Mouse (Mus musculus) lung, embryonic 16.5 days (tissue): ENCODE data around the gene Brd3. TPM values are rescaled to one million over a fixed set of nuclear protein-coding genes. Genes with fewer than 3 reads are reported as not detected.
"Not testable (repeated sequence)": the region's sequence is repeated elsewhere in the genome, so short reads cannot be mapped to it uniquely, and the experiment has no call there.

Experiments used
- ATAC-seq: fragments of 200-750 bp; cut with Nextera tagmentation; 2 replicates; pipeline ENCODE4 v1.8.0; 2017; ENCODE audit warnings: low read depth, mild to moderate bottlenecking, moderate library complexity
- H3K27ac ChIP-seq: fragments of 300-500 bp; sonication (generic); 2 replicates; pipeline ENCODE4 v1.5.1; 2014; ENCODE audit warnings: mild to moderate bottlenecking, control low read depth, low read length
- H3K27me3 ChIP-seq: fragments of 300-500 bp; sonication (generic); 2 replicates; pipeline ENCODE4 v1.6.1; 2014; ENCODE audit warnings: low read depth, low read length, mixed read lengths; ENCODE audit not compliant: control insufficient read depth, insufficient read depth
- H3K36me3 ChIP-seq: fragments of 300-500 bp; sonication (generic); 2 replicates; pipeline ENCODE4 v1.6.1; 2014; ENCODE audit warnings: low read length; ENCODE audit not compliant: control insufficient read depth, insufficient read depth
- H3K4me1 ChIP-seq: fragments of 300-500 bp; sonication (generic); replicated peaks from 2 replicates; pipeline ENCODE4 v1.6.1; 2014; ENCODE audit warnings: low read length, mixed read lengths; ENCODE audit not compliant: control insufficient read depth, insufficient read depth
- H3K4me2 ChIP-seq: fragments of 300-500 bp; sonication (generic); 2 replicates; pipeline ENCODE4 v1.6.1; 2014; ENCODE audit warnings: low read depth, low read length, control low read depth
- H3K4me3 ChIP-seq: fragments of 300-500 bp; sonication (generic); 2 replicates; pipeline ENCODE4 v1.5.1; 2014; ENCODE audit warnings: mild to moderate bottlenecking, low read length, control low read depth
- H3K9ac ChIP-seq: fragments of 300-500 bp; sonication (generic); 2 replicates; pipeline ENCODE4 v1.6.1; 2014; ENCODE audit warnings: low read length, control low read depth
- H3K9me3 ChIP-seq: fragments of 300-500 bp; sonication (generic); 2 replicates; pipeline ENCODE4 v1.6.1; 2016; ENCODE audit warnings: low read length; ENCODE audit not compliant: control insufficient read depth
- WGBS: fragments of 180-500 bp; shearing (Covaris S2); extraction: QIAGEN DNeasy Blood & Tissue Kit; methylation state at CpG from one replicate; pipeline ENCODE4 v1.1.7; 2014; 5-methylcytosine and 5-hydroxymethylcytosine counted together
- polyA plus RNA-seq: library from polyadenylated mRNA; unstranded; fragments of >200 nt; fragmentation: Nextera tagmentation; extraction: Ambion mirVana; gene quantifications from 2 replicates; pipeline ENCODE4 v1.2.1, GENCODE M21; 2015

The Brd3 gene
- polyA plus RNA-seq = 84.9 and 99.0 TPM in 2 replicates

DNA sequence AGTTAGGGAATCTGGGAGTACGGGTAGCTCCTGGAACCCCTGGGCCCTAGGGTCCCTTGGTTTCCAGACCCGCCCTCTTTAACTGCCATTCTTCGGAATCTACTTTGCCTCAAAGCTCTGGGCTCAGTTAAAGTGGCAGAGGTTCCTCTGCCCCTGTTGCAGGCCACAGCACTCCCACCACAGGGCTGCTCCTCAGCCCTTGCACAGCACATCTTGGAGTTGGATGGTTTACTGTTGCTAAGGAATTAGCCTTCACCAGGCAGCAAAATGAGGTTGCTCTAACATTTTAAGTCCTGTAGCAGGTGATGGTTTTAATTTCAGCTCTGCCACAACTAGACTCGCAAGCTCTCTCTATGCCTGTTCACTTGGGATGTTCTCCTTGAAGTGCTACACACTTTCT is at the start of gene Brd3:
TSS of gene Brd3 (minus strand) at position 101 of the 400 bp plus-strand sequence.
- no peak for ATAC-seq
- peaks cover 7% of the 10 kb centered on the region for H3K9me3 ChIP-seq
- no peak within 1 kb of the TSS for H3K4me2 ChIP-seq
- H3K27ac ChIP-seq = no peak within 1 kb of the TSS
- H3K9ac ChIP-seq = 0 out of 2 replicates have a peak within 1 kb of the TSS, but pooled peaks have one; percentile 18
- H3K27me3 ChIP-seq = no peaks in the 10 kb centered on the region
- WGBS = 60% methylated on average over 4 of the region's 4 CpGs
- peaks cover 17% of the 10 kb centered on the region for H3K4me1 ChIP-seq
- no peaks in the 10 kb centered on the region for H3K36me3 ChIP-seq
- H3K4me3 ChIP-seq = no peak within 1 kb of the TSS

GRCm38 (mm10) chr2:27556921-27557320 is 49.5 kb upstream of the Brd3 start:
- Histone ChIP-seq H3K27ac (no peak overlapping the region), H3K4me1 (peaks cover 12% of the 10 kb centered on the region), H3K27me3 (no peaks in the 10 kb centered on the region), H3K9me3 (no peaks in the 10 kb centered on the region), H3K4me3 (no peak overlapping the region), H3K36me3 (no peaks in the 10 kb centered on the region), H3K4me2 (no peak overlapping the region), H3K9ac (no peak overlapping the region)
- no peak for ATAC-seq
- WGBS = 82% methylated on average over 6 of the region's 6 CpGs

DNA sequence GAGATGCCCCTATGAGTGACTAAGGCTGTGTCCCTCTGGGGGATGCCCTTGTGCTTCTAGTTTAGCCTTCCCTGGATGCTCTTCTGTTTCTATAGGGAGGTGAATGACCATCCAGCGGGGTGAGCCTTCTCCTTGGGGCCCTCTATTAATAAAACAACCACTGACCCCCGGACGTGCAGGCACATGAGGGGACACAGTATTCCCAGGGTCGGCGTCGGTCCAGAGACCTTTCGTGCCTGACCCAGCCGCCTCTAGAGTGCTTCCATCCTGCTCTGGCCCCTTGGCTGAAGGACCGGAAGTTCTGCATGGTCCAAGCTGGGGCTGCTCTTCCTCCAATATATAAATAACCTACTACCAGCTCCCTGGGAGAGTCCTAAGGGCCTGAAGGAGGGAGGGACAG is 46.8 kb upstream of the Brd3 start:
- H3K36me3 ChIP-seq = no peaks in the 10 kb centered on the region
- peak overlapping the region; percentile 55 for H3K27ac ChIP-seq
- no peaks in the 10 kb centered on the region for H3K27me3 ChIP-seq
- 60% methylated on average over 9 of the region's 9 CpGs for WGBS
- no peak overlapping the region for H3K4me3 ChIP-seq
- no peak overlapping the region for H3K4me2 ChIP-seq
- peaks cover 12% of the 10 kb centered on the region for H3K4me1 ChIP-seq
- H3K9ac ChIP-seq = 0 out of 2 replicates have a peak overlapping the region, but pooled peaks have one; percentile 4
- peak; percentile 83 for ATAC-seq
- no peaks in the 10 kb centered on the region for H3K9me3 ChIP-seq

- Histone ChIP-seq H3K27me3 (no peaks in the 10 kb centered on the region), H3K4me3 (no peak overlapping the region), H3K4me1 (peaks cover 12% of the 10 kb centered on the region), H3K9me3 (no peaks in the 10 kb centered on the region; the same call in 1 of the 2 replicates), H3K4me2 (no peak overlapping the region), H3K9ac (no peak overlapping the region), H3K27ac (no peak overlapping the region), H3K36me3 (no peaks in the 10 kb centered on the region)
- WGBS = 13% methylated on average over 7 of the region's 7 CpGs
- 0 out of 2 replicates have a peak, but pooled peaks have one; percentile 34 for ATAC-seq
Measured at GRCm38 (mm10) chr2:27552620-27553287, 45.3 kb upstream of the Brd3 start.

DNA sequence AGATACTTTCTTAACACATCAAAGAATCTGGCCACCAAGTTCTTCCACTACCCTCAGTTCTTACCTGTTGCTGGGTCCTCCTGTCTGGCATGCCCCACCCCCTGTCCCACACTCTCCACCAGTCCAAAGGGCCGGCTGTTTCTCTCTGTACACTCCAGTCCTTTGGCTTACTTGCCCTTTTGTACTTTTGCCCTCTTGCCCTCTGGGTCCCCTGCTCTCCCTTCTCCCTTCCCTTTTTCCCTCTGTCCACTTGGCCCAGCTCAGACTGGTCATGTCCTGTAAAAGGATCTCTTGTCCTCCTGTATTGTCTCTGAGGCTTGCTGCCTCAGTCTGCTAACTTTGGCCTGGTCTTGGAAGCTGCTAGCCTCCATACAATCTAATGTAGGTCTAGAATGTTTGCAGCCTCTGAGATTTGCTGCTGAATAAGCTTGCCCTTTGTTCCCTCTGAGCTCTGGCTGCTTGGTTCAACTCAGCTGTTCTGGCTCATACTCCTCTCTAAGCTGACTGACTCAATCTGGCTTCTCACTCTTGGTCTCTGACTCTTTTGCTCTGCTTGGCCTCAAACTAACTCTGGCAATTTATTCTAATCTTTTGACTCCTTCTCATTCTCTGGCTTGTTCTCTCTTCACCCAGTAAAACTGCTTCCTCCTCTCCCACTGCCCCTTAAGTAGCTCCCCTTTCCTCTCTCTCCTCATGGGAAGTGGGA is 41.4 kb upstream of the Brd3 start:
- H3K9ac ChIP-seq = no peak overlapping the region
- no peaks in the 10 kb centered on the region for H3K36me3 ChIP-seq
- H3K4me2 ChIP-seq = no peak overlapping the region
- H3K27me3 ChIP-seq = no peaks in the 10 kb centered on the region
- peaks cover 5% of the 10 kb centered on the region for H3K4me1 ChIP-seq
- 76% methylated on average over 1 of the region's 1 CpGs for WGBS
- H3K27ac ChIP-seq = no peak overlapping the region
- no peak overlapping the region for H3K4me3 ChIP-seq
- H3K9me3 ChIP-seq = no peaks in the 10 kb centered on the region; the same call in 1 of the 2 replicates
- no peak for ATAC-seq

DNA sequence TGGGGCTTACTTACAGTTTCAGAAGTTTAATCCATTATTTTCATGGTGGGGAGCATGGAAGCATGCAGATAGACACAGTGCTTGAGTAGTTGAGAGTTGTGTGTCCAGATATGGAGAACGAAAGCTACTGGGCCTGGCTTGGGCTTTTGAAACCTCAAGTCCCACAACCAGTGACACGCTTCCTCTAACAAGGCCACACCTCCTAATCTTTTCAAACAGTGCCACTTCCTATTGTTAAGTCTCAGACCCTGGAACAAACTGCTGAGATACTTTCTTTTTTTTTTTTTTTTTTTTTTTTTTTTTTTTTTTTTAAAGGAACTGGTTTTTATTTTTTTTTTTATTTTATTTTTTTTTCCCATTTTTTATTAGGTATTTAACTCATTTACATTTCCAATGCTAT is 40.5 kb upstream of the Brd3 start:
- no peak overlapping the region for H3K4me3 ChIP-seq
- H3K4me1 ChIP-seq = peaks cover 3% of the 10 kb centered on the region; the same call in 1 of the 2 replicates
- H3K27ac ChIP-seq = no peak overlapping the region
- ATAC-seq = no peak
- H3K9me3 ChIP-seq = no peaks in the 10 kb centered on the region; the same call in 1 of the 2 replicates
- H3K9ac ChIP-seq = no peak overlapping the region
- no peaks in the 10 kb centered on the region for H3K36me3 ChIP-seq
- 96% methylated on average over 2 of the region's 2 CpGs for WGBS
- H3K4me2 ChIP-seq = no peak overlapping the region
- no peaks in the 10 kb centered on the region for H3K27me3 ChIP-seq

- ATAC-seq = no peak
Measured at GRCm38 (mm10) chr2:27547326-27547725, 39.9 kb upstream of the Brd3 start.

GRCm38 (mm10) chr2:27546041-27546440 is 38.6 kb upstream of the Brd3 start:
- 92% methylated on average over 8 of the region's 8 CpGs for WGBS

More at GRCm38 (mm10) chr2:27547326-27547725, 39.9 kb upstream of the Brd3 start:
- no peaks in the 10 kb centered on the region for H3K4me1 ChIP-seq
- H3K27me3 ChIP-seq = no peaks in the 10 kb centered on the region
- H3K4me2 ChIP-seq = no peak overlapping the region
- H3K36me3 ChIP-seq = no peaks in the 10 kb centered on the region
- H3K27ac ChIP-seq = no peak overlapping the region
- no peak overlapping the region for H3K9ac ChIP-seq
- 44% methylated on average over 1 of the region's 1 CpGs for WGBS
- no peak overlapping the region for H3K4me3 ChIP-seq
- H3K9me3 ChIP-seq = no peaks in the 10 kb centered on the region; the same call in 1 of the 2 replicates

GRCm38 (mm10) chr2:27545517-27545916 is 38.1 kb upstream of the Brd3 start:
- H3K4me3 ChIP-seq, H3K9ac ChIP-seq, ATAC-seq, H3K4me1 ChIP-seq, H3K4me2 ChIP-seq, H3K27ac ChIP-seq, H3K36me3 ChIP-seq, H3K9me3 ChIP-seq, H3K27me3 ChIP-seq: not testable (repeated sequence)
- WGBS = 74% methylated on average over 3 of the region's 3 CpGs

More at GRCm38 (mm10) chr2:27546041-27546440, 38.6 kb upstream of the Brd3 start:
- not testable (repeated sequence) for H3K36me3 ChIP-seq, H3K9ac ChIP-seq, ATAC-seq, H3K4me3 ChIP-seq, H3K27me3 ChIP-seq, H3K4me2 ChIP-seq, H3K9me3 ChIP-seq, H3K4me1 ChIP-seq, H3K27ac ChIP-seq
